Mouse (Mus musculus): ENCODE results near the gene Itpr2.

- TF ChIP-seq CTCF (IDR thresholded peaks at IDR 0.05; ENCODE audit: extremely low read depth, insufficient read length, insufficient replicate concordance, low read depth, low read length) (no peak), POLR2A (IDR thresholded peaks at IDR 0.05; ENCODE audit: low read depth, low read length) (no peak)
Observed at GRCm38 (mm10) chr6:146468361-146468760, 33.7 kb downstream of the Itpr2 start.
